Mouse (Mus musculus): ENCODE measurements at regions not wholly inside any gene's neighbourhood (a gene's known extent, or its start where the extent isn't known, plus 50 kb on each side); places are given as distances from the start of the nearest gene placed in this dataset.

DNA sequence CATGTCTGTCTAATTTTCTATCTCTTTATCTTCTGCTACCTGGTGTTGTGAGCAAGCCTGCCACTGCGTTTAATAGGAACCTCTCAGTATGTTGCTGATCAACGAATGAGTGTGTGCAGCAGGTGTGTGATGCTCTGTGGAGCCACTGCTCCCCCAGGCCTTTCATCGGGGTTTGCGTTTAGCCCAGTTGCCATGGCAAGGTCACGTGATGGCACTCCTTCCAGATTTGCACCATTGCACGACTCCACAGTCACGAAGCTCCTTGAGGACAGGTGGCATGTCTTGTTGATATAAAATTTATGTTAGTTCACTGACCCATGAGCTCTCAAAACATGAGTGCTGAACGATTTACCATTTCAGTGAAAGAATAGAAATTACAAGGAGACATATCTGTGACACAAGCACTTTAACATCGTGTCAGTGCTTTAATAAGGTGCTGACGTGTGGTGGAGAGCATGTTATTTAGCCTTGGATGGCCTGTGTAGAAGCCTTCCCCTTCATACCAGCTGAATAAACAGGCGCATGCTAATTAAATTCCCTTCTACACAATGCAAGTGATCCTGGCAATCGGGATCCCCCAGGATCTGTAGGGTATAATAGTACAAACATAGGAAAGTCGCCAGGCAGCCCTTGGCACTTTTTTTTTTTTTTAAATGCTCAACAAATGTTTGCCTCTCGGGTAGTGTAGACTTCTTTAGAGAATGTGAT, 181.7 kb upstream of the Arrdc4 start:
- TF ChIP-seq CTCF (IDR thresholded peaks at IDR 0.05; ENCODE audit: extremely low read depth, insufficient read depth, insufficient read length, insufficient replicate concordance) (no peak), POLR2A (IDR thresholded peaks at IDR 0.05; ENCODE audit: low read depth, low read length) (no peak)

Measured in spleen, adult 2 months (tissue).